Mouse (Mus musculus): Measurements from ENCODE around the gene Ppp1r26. TPM values are rescaled to one million over a fixed set of nuclear protein-coding genes. Genes with fewer than 3 reads are reported as not detected.

Gene Ppp1r26
- polyA plus RNA-seq (2016; fragmentation: Nextera tagmentation; extraction: Ambion mirVana), result 4.7 and 5.1 TPM in 2 replicates

GRCm38 (mm10) chr2:28446515-28447314, at the start of gene Ppp1r26:
TSS of gene Ppp1r26 (plus strand) at chr2:28446800.
- under 1% methylated on average over 101 of the region's 118 CpGs for WGBS
- ATAC-seq (ENCODE audit: insufficient number of reproducible peaks, low FRiP score), result peak; percentile 69
- Histone ChIP-seq H3K4me1 (replicated peaks) (peaks cover 4% of the 10 kb centered on the region; the same call in 1 of the 2 replicates), H3K4me3 (peak within 1 kb of the TSS; percentile 77), H3K9me3 (replicated peaks) (no peaks in the 10 kb centered on the region), H3K27me3 (replicated peaks) (peaks cover 31% of the 10 kb centered on the region), H3K27ac (ENCODE audit: poor library complexity, severe bottlenecking) (no peak within 1 kb of the TSS), H3K4me2 (peak within 1 kb of the TSS; percentile 96), H3K36me3 (peaks cover 19% of the 10 kb centered on the region), H3K9ac (peak within 1 kb of the TSS; percentile 87)

GRCm38 (mm10) chr2:28396928-28397327, 49.7 kb upstream of the Ppp1r26 start:
- Histone ChIP-seq H3K4me2 (no peak overlapping the region), H3K27ac (ENCODE audit: poor library complexity, severe bottlenecking) (no peak overlapping the region), H3K27me3 (replicated peaks) (peaks cover 9% of the 10 kb centered on the region; the same call in 1 of the 2 replicates), H3K9me3 (replicated peaks) (no peaks in the 10 kb centered on the region), H3K4me1 (replicated peaks) (no peaks in the 10 kb centered on the region), H3K4me3 (no peak overlapping the region), H3K9ac (no peak overlapping the region), H3K36me3 (no peaks in the 10 kb centered on the region)
- no peak for ATAC-seq (ENCODE audit: insufficient number of reproducible peaks, low FRiP score)
- 47% methylated on average over 2 of the region's 2 CpGs for WGBS

GRCm38 (mm10) chr2:28397417-28398119, 49.0 kb upstream of the Ppp1r26 start:
- Histone ChIP-seq H3K9ac (no peak overlapping the region), H3K27ac (ENCODE audit: poor library complexity, severe bottlenecking) (no peak overlapping the region), H3K27me3 (replicated peaks) (peaks cover 15% of the 10 kb centered on the region), H3K4me3 (no peak overlapping the region), H3K36me3 (no peaks in the 10 kb centered on the region), H3K4me2 (no peak overlapping the region), H3K9me3 (replicated peaks) (no peaks in the 10 kb centered on the region), H3K4me1 (replicated peaks) (no peaks in the 10 kb centered on the region)
- ATAC-seq (ENCODE audit: insufficient number of reproducible peaks, low FRiP score), result no peak
- 67% methylated on average over 4 of the region's 4 CpGs for WGBS

GRCm38 (mm10) chr2:28401647-28402046, 45.0 kb upstream of the Ppp1r26 start:
- WGBS, result 60% methylated on average over 11 of the region's 11 CpGs
- no peak overlapping the region for H3K27ac ChIP-seq (ENCODE audit: poor library complexity, severe bottlenecking)
- H3K4me3 ChIP-seq, result no peak overlapping the region
- no peaks in the 10 kb centered on the region for H3K4me1 ChIP-seq (replicated peaks)
- H3K4me2 ChIP-seq, result no peak overlapping the region
- no peaks in the 10 kb centered on the region for H3K36me3 ChIP-seq
- no peak for ATAC-seq (ENCODE audit: insufficient number of reproducible peaks, low FRiP score)
- no peaks in the 10 kb centered on the region; the same call in 1 of the 2 replicates for H3K9me3 ChIP-seq (replicated peaks)
- peaks cover 21% of the 10 kb centered on the region for H3K27me3 ChIP-seq (replicated peaks)
- H3K9ac ChIP-seq, result no peak overlapping the region

- Histone ChIP-seq H3K4me3 (no peak overlapping the region), H3K9me3 (replicated peaks) (no peaks in the 10 kb centered on the region; the same call in 1 of the 2 replicates), H3K4me2 (no peak overlapping the region), H3K27me3 (replicated peaks) (peaks cover 21% of the 10 kb centered on the region), H3K36me3 (no peaks in the 10 kb centered on the region), H3K27ac (ENCODE audit: poor library complexity, severe bottlenecking) (no peak overlapping the region), H3K9ac (no peak overlapping the region), H3K4me1 (replicated peaks) (no peaks in the 10 kb centered on the region)
- ATAC-seq (ENCODE audit: insufficient number of reproducible peaks, low FRiP score), result no peak
These were observed 44.5 kb upstream of the Ppp1r26 start for GRCm38 (mm10) chr2:28402128-28402527.

DNA sequence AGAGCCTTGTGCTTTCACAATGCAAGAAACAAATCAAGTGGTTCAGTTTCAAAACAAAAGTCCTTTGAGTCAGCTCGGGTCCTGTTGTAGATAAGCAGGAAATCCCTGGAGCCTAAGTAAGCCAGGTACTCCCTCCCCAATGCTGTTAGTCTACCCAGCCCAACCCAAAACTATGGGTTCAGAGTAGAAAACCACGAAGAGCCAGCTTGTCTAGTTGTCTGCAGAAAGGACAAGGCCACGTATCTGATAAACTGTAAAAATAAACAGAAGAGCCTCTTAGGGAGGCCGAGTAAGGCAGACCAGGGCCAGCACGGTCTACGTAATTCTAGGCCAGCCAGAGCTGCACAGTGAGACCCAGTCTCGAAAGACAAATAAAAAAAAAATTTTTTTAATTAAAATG, 38.8 kb upstream of the Ppp1r26 start:
- WGBS, result 25% methylated on average over 7 of the region's 7 CpGs
- ATAC-seq (ENCODE audit: insufficient number of reproducible peaks, low FRiP score), result no peak
- H3K4me1 ChIP-seq (replicated peaks), result peaks cover 23% of the 10 kb centered on the region
- H3K27ac ChIP-seq (ENCODE audit: poor library complexity, severe bottlenecking), result no peak overlapping the region
- H3K4me3 ChIP-seq, result no peak overlapping the region
- no peak overlapping the region for H3K4me2 ChIP-seq
- no peaks in the 10 kb centered on the region for H3K36me3 ChIP-seq
- H3K27me3 ChIP-seq (replicated peaks), result peaks cover 22% of the 10 kb centered on the region
- no peaks in the 10 kb centered on the region; the same call in 1 of the 2 replicates for H3K9me3 ChIP-seq (replicated peaks)
- H3K9ac ChIP-seq, result no peak overlapping the region

- Histone ChIP-seq H3K27me3 (replicated peaks) (peaks cover 26% of the 10 kb centered on the region), H3K4me2 (no peak overlapping the region), H3K4me1 (replicated peaks) (peaks cover 23% of the 10 kb centered on the region), H3K9me3 (replicated peaks) (no peaks in the 10 kb centered on the region; the same call in 1 of the 2 replicates), H3K36me3 (no peaks in the 10 kb centered on the region), H3K9ac (no peak overlapping the region), H3K4me3 (no peak overlapping the region), H3K27ac (ENCODE audit: poor library complexity, severe bottlenecking) (no peak overlapping the region)
- no peak for ATAC-seq (ENCODE audit: insufficient number of reproducible peaks, low FRiP score)
- WGBS, result 60% methylated on average over 4 of the region's 4 CpGs
These were observed 37.5 kb upstream of the Ppp1r26 start for GRCm38 (mm10) chr2:28409144-28409543.

GRCm38 (mm10) chr2:28409566-28409965, 37.0 kb upstream of the Ppp1r26 start:
- Histone ChIP-seq H3K27me3 (replicated peaks) (peaks cover 28% of the 10 kb centered on the region), H3K4me2 (no peak overlapping the region), H3K9me3 (replicated peaks) (no peaks in the 10 kb centered on the region), H3K4me1 (replicated peaks) (peaks cover 24% of the 10 kb centered on the region), H3K4me3 (no peak overlapping the region), H3K27ac (ENCODE audit: poor library complexity, severe bottlenecking) (no peak overlapping the region), H3K36me3 (no peaks in the 10 kb centered on the region), H3K9ac (no peak overlapping the region)
- no peak for ATAC-seq (ENCODE audit: insufficient number of reproducible peaks, low FRiP score)
- 76% methylated on average over 3 of the region's 3 CpGs for WGBS

- H3K4me1 ChIP-seq (replicated peaks), result peaks cover 35% of the 10 kb centered on the region
- WGBS, result 83% methylated on average over 6 of the region's 6 CpGs
- no peaks in the 10 kb centered on the region for H3K9me3 ChIP-seq (replicated peaks)
- H3K9ac ChIP-seq, result no peak overlapping the region
- no peak overlapping the region for H3K4me2 ChIP-seq
- ATAC-seq (ENCODE audit: insufficient number of reproducible peaks, low FRiP score), result no peak
- H3K27me3 ChIP-seq (replicated peaks), result peaks cover 28% of the 10 kb centered on the region
- H3K27ac ChIP-seq (ENCODE audit: poor library complexity, severe bottlenecking), result no peak overlapping the region
- no peak overlapping the region for H3K4me3 ChIP-seq
- no peaks in the 10 kb centered on the region for H3K36me3 ChIP-seq
These were observed 33.7 kb upstream of the Ppp1r26 start for GRCm38 (mm10) chr2:28412936-28413335.

DNA sequence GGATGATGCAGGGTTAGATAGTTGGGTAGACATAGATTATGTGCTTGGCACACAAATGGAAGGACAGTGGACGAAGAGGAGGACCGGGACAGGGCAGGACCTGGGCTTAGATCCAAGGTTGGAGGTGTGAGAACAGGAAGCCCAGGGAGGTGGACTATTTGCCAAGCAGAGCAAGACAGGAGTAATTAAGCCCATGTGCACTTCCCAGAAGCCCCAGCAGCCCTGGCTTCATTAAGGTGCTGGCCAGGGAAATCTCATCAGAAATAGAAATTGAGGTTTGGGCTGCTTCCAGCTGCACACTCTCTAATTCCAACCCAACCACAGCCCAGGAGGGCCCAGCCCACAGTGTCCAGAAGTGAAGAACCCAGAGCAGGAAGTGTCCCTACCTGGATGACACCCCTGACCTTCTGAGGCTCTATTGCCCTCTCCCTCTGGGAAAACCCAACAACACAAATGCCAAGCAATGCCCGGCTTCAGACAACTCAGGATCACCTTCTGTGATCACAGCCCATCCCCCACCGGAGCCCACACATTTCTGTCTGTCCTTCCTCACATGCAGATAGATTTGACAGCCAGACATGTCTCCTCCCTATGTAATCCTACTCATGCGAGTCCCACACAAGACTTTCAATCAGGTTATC, 32.4 kb upstream of the Ppp1r26 start:
- H3K4me3 ChIP-seq, result no peak overlapping the region
- no peaks in the 10 kb centered on the region for H3K9me3 ChIP-seq (replicated peaks)
- peaks cover 35% of the 10 kb centered on the region for H3K27me3 ChIP-seq (replicated peaks)
- 85% methylated on average over 5 of the region's 5 CpGs for WGBS
- no peak for ATAC-seq (ENCODE audit: insufficient number of reproducible peaks, low FRiP score)
- H3K36me3 ChIP-seq, result no peaks in the 10 kb centered on the region
- no peak overlapping the region for H3K9ac ChIP-seq
- H3K4me2 ChIP-seq, result no peak overlapping the region
- peaks cover 23% of the 10 kb centered on the region for H3K4me1 ChIP-seq (replicated peaks)
- H3K27ac ChIP-seq (ENCODE audit: poor library complexity, severe bottlenecking), result no peak overlapping the region

DNA sequence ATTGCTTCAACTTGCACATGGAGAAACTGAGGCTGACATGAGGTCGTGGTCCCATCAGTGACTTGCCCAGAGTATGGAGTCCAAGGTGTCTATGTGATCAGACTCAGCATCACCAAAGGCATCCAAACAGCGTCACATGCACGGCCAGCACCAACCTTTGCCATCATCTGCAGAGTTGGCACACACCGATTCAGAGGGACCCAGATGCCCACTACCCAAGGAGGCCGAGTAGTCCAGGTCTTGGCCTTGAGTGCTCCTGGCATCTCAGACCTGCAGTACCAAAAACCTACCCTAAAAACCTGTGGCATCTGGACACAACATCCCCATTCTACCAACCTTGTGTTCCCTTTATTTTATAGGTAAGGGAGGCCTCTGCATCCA, 31.9 kb upstream of the Ppp1r26 start:
- H3K9me3 ChIP-seq (replicated peaks), result no peaks in the 10 kb centered on the region
- no peak overlapping the region for H3K9ac ChIP-seq
- peaks cover 32% of the 10 kb centered on the region for H3K27me3 ChIP-seq (replicated peaks)
- WGBS, result 81% methylated on average over 5 of the region's 5 CpGs
- no peak overlapping the region for H3K4me3 ChIP-seq
- peaks cover 19% of the 10 kb centered on the region for H3K4me1 ChIP-seq (replicated peaks)
- no peak for ATAC-seq (ENCODE audit: insufficient number of reproducible peaks, low FRiP score)
- H3K27ac ChIP-seq (ENCODE audit: poor library complexity, severe bottlenecking), result no peak overlapping the region
- no peaks in the 10 kb centered on the region for H3K36me3 ChIP-seq
- no peak overlapping the region for H3K4me2 ChIP-seq

Data from heart, embryonic 12.5 days (tissue).